Mouse (Mus musculus) inflammation-experienced regulatory T-cells, adult 6 months (primary cell): Measurements from ENCODE around the gene Mmgt2. TPM values are rescaled to one million over a fixed set of nuclear protein-coding genes. Genes with fewer than 3 reads are reported as not detected.
A peak's percentile ranks its signal among the peaks of the same experiment; 100 is the strongest.

Source experiments
- ATAC-seq: one replicate; pipeline ENCODE4 v1.8.0; 2017
- polyA plus RNA-seq, 3 experiments: library from polyadenylated mRNA; unstranded; fragments of 100-300 nt; shearing (Covaris generic); gene quantifications; one replicate each; pipeline ENCODE4 v1.2.1; 2017

Gene Mmgt2
- 10 to 100 TPM; 33.7 to 47.7 (median 38.7) TPM for polyA plus RNA-seq

DNA sequence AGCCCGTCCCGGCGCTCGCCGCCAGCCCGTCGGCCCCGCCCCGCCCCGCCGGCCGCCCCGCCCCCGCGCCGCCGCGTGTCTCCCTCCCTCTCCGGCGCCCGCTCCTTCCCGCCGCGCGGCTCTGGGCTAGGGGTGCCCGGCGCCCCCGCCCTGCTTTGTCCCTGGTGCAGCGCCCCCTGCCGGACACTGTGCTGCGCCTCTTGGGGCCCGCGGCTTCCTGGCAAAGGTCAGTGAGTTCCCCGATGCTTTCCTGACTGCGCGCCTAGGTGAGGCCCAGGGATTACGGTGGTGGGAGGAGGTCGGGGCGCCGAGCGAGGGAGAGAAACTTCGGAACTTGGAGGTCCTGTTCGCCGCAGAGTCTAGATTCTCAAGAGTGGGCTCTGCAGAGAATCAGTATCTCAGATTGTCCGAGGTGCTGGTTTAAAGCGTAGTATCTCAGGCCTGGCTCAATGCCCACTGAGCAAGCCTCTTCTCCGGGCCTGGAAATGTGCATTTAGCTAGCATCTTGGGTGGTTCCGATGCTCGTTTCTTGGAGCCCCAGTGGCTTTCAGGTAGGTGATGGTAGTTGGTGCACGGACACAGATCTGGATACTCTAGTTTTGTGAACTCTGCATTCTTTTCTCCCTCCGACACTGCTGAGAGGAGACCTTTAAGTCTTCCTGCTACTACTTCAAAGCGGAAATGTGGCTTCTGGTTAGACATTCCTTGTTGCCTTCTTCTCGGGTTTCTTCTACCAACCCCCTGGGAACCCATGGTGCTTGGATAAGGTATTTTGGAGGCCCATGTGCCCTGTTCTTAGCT is at the start of gene Mmgt2:
Gene Mmgt2, plus strand, starts transcription at position 74 of the 801 bp plus-strand sequence.
- peak; percentile 90 for ATAC-seq

- no peak for ATAC-seq
Observed at GRCm38 (mm10) chr11:62601732-62602618, 46.5 kb upstream of the Mmgt2 start.

- peak; percentile 92 for ATAC-seq
Observed at GRCm38 (mm10) chr11:62602619-62603311, 45.7 kb upstream of the Mmgt2 start.

GRCm38 (mm10) chr11:62603312-62604056 is 45.0 kb upstream of the Mmgt2 start:
- peak; percentile 24 for ATAC-seq

DNA sequence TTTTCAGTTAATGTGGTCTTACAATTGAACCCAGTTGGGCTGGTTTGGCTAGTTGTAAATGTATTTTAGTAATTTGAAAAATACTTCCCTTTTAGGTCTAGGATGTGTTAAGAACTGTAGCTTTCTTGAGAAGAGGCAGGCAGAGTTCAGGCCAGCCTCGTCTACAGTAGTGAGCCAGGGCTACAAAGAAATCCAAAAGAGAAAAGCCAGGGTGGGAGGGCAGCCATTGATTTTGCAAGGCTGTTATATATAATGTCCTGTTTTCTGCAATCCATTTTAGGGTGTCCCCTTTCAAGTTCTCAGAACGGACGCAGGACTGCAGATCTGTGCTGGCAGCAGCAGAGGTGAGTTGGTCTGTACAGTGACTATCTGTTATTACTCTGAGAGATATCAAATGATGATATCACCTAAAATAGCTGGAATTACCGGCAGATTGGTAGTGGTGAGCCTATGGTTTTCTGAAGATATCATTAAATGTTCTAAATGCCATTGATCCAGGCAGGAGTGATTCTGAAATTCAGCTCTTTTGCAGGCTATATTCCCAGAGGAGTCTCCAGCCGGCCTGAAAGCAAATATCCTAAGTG is 44.2 kb upstream of the Mmgt2 start:
- no peak for ATAC-seq

DNA sequence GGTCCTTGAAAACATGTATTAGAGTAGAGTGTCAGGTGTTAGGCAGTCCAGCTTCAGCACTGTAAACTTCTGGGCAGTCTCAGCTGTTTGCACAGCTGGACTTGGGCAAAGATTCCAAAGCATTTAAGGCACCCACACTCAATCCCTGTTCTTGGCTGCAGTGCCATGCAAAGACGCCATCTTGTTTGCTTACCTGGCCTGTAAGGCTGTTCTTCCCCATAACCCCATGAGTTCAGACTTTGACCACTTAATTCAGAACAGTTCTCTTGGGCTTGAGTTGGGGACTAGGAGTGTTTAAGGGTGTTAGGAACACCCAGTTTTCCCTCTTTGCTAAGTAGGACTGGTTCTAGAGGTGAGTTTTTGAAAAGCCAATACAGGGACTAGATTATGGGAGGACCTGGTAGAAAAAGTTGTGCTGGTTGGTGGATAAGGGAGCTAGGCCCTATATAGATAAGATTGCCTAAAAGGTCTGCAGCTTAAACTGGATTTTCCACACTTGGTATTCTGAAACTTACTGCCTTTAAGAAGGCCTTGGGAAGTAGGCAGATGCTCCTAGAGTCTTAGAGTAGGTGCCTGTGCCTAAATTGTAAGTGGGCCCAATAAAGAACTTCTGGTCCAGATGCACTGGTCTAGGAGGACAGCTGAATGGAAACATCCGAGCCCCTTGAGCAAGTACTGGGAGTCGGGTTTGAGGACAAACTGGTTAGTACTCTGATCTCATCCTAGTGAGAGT is 43.4 kb upstream of the Mmgt2 start:
- ATAC-seq: no peak

GRCm38 (mm10) chr11:62605619-62606298 is 42.7 kb upstream of the Mmgt2 start:
- no peak for ATAC-seq

- ATAC-seq: no peak
Observed at GRCm38 (mm10) chr11:62606299-62607169, 41.9 kb upstream of the Mmgt2 start.

DNA sequence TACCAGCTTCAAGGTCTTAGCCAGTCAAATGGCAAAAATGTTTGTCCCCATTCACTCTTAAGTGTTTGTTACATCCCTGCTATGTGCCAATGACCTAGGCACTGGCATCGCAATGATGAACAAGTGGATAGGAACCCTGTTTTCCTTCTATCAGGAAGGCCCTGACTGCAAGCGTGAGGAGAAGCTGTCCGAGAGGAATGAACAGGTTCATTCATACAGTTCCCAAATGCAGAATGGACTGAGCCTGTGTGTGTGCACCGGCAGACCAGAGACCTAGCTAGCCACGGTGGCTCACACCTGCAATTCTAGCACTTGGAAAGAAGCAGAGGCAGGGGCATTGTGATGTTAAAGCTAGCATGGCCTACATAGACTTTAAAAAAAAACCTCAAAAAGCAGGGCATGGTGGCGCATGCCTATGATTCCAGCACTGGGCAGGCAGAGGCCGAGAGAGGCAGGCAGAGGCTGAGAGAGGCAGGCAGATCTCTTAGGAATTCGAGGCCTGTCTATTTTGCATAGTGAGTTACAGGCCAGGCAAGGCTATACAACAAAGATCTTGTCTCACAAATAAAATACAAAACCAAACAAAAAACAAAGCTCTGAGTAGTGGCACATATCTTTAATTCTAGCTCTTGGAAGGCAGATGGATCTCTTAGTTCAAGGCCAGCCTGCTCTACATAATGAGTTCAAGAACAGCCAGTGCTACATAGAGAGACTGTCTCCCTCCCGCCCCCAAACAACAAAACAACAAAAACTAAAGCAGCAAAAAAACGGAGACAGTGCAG is 41.1 kb upstream of the Mmgt2 start:
- no peak for ATAC-seq

DNA sequence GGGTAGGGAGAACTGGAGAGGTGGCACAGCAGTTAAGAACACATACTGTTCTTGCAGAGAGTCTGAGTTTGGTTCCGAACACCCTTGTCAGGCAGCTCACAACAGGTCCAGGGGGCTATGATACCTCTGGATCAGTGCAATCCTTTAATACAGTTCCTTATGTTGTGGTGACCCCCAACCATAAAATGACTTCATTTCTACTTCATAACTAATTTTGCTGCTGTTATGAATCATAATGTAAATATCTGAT is 40.6 kb upstream of the Mmgt2 start:
- ATAC-seq: no peak

GRCm38 (mm10) chr11:62608826-62609675 is 39.4 kb upstream of the Mmgt2 start:
- ATAC-seq: no peak

- no peak for ATAC-seq
Observed at GRCm38 (mm10) chr11:62610304-62610703, 38.2 kb upstream of the Mmgt2 start.

DNA sequence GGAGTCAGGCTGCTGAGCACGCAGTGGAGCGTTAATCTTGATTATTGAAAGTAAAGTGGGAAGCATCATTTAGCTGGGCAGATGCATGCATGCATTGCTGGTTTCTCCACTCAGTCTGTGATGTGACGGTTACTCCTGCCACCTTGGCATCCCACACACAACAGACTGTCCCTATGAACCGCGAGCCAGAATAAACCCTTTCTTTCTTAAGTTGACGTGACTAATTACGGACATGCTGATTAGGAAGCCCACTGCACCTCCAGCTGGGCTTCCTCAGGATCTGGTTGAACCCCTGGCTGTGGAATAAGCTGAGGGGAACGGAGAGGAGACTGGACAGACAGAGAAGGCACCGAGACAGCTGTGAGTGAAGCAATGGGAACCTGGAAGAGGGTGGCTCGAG is 35.9 kb upstream of the Mmgt2 start:
- no peak for ATAC-seq

- ATAC-seq: peak; percentile 97
Observed at GRCm38 (mm10) chr11:62613657-62614365, 34.7 kb upstream of the Mmgt2 start.

DNA sequence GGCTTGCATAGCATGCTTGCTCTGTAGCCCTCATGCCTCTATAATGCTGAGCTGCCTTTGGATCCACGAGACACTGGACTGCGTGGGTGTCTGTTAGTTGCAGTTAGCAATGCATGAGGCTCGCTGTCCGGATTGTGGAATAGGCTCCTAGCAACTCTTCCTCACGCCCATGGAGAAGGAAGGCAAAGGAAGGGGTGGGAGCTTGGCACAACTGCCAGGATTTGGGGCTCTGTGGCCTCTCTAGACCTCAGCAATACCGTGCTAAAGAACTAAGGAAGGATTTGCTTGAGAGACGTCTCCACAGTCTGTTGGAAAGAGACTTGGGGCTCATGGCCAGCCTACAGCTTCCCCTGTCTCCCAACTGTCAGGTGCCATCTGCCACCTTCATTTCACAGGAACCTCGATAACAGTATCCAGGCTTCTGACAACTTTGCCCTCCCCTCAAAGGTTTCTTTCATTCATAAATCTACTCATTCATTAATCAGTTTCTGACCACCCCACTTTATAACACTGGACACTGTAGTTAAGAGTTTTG is 33.5 kb upstream of the Mmgt2 start:
- ATAC-seq: no peak

- no peak for ATAC-seq
Observed at GRCm38 (mm10) chr11:62615456-62615855, 33.0 kb upstream of the Mmgt2 start.

- ATAC-seq: no peak
Observed at GRCm38 (mm10) chr11:62621079-62621478, 27.4 kb upstream of the Mmgt2 start.
